Mouse (Mus musculus) C2C12 (cell line): ENCODE results near the gene Nsa2.
"Not testable (repeated sequence)": the region's sequence is repeated elsewhere in the genome, so short reads cannot be mapped to it uniquely, and the experiment has no call there.

ENCODE experiments used
- CTCF ChIP-seq: IDR thresholded peaks from one replicate; pipeline ENCODE4 v1.5.1; 2011; ENCODE audit not compliant: control insufficient read depth, insufficient read depth, insufficient read length
- MAX ChIP-seq: IDR thresholded peaks from one replicate; pipeline ENCODE4 v1.6.1; 2011; ENCODE audit warnings: mild to moderate bottlenecking, control low read depth
- MYOD1 ChIP-seq: IDR thresholded peaks from one replicate; pipeline ENCODE4 v1.6.1; 2011; ENCODE audit warnings: low read depth; ENCODE audit not compliant: control insufficient read depth, insufficient read length
- MYOG ChIP-seq: IDR thresholded peaks from one replicate; pipeline ENCODE4 v1.6.1; 2011; ENCODE audit not compliant: control insufficient read depth, insufficient read length; ENCODE audit errors: extremely low read depth

GRCm38 (mm10) chr13:97129654-97130053 is 8.1 kb downstream of the Nsa2 start:
- TF ChIP-seq CTCF, MYOD1, MAX, MYOG: not testable (repeated sequence)
